Mouse (Mus musculus) urinary bladder, postnatal 10 days (tissue): ENCODE results near the gene Il12rb1.

Experiments used
- DNase-seq: peaks from one replicate; pipeline ENCODE4 v3.0.0; 2022; ENCODE audit warnings: low spot score

The Il12rb1 gene

GRCm38 (mm10) chr8:70832371-70832770, 24.1 kb downstream of the Il12rb1 start:
- no peak for DNase-seq

GRCm38 (mm10) chr8:70833018-70833482, 24.8 kb downstream of the Il12rb1 start:
- no peak for DNase-seq

GRCm38 (mm10) chr8:70833520-70833919, 25.3 kb downstream of the Il12rb1 start:
- no peak for DNase-seq

- DNase-seq, result no peak
Measured at GRCm38 (mm10) chr8:70834071-70834470, 25.8 kb downstream of the Il12rb1 start.

GRCm38 (mm10) chr8:70836666-70837065, 28.4 kb downstream of the Il12rb1 start:
- DNase-seq, result no peak

- DNase-seq, result no peak
Measured at GRCm38 (mm10) chr8:70838654-70839407, 30.6 kb downstream of the Il12rb1 start.

- DNase-seq, result peak; percentile 96
Measured at GRCm38 (mm10) chr8:70839408-70840351, 31.4 kb downstream of the Il12rb1 start, which contains the start of gene Arrdc2. Arrdc2 (minus strand) TSS chr8:70839720.

GRCm38 (mm10) chr8:70840590-70840989, 32.3 kb downstream of the Il12rb1 start:
- no peak for DNase-seq

- DNase-seq, result peak; percentile 86
Measured at GRCm38 (mm10) chr8:70841147-70842072, 33.2 kb downstream of the Il12rb1 start.

- DNase-seq, result no peak
Measured at GRCm38 (mm10) chr8:70842484-70842883, 34.2 kb downstream of the Il12rb1 start.

- no peak for DNase-seq
Measured at GRCm38 (mm10) chr8:70843214-70843773, 35.0 kb downstream of the Il12rb1 start.

- no peak for DNase-seq
Measured at GRCm38 (mm10) chr8:70843941-70844340, 35.7 kb downstream of the Il12rb1 start.

- DNase-seq, result peak; percentile 81
Measured at GRCm38 (mm10) chr8:70844523-70844922, 36.3 kb downstream of the Il12rb1 start.

GRCm38 (mm10) chr8:70845108-70845507, 36.9 kb downstream of the Il12rb1 start:
- DNase-seq, result no peak

- no peak for DNase-seq
Measured at GRCm38 (mm10) chr8:70846371-70847154, 38.3 kb downstream of the Il12rb1 start.

- DNase-seq, result no peak
Measured at GRCm38 (mm10) chr8:70849333-70849990, 41.2 kb downstream of the Il12rb1 start.

- DNase-seq, result no peak
Measured at GRCm38 (mm10) chr8:70850132-70850845, 42.0 kb downstream of the Il12rb1 start.

- DNase-seq, result no peak
Measured at GRCm38 (mm10) chr8:70850947-70851346, 42.7 kb downstream of the Il12rb1 start.

GRCm38 (mm10) chr8:70851837-70852236, 43.6 kb downstream of the Il12rb1 start:
- no peak for DNase-seq
